Mouse (Mus musculus) cerebellum, adult 9-10 months (tissue): ENCODE measurements around the gene Prim1.
"Not testable (repeated sequence)": the region's sequence is repeated elsewhere in the genome, so short reads cannot be mapped to it uniquely, and the experiment has no call there.

Source experiments
- DNase-seq: peaks from one replicate; pipeline ENCODE4 v3.0.0; 2022

Prim1 gene

GRCm38 (mm10) chr10:128039167-128039566 lies 24.2 kb downstream of the Prim1 start:
- DNase-seq: no peak

DNA sequence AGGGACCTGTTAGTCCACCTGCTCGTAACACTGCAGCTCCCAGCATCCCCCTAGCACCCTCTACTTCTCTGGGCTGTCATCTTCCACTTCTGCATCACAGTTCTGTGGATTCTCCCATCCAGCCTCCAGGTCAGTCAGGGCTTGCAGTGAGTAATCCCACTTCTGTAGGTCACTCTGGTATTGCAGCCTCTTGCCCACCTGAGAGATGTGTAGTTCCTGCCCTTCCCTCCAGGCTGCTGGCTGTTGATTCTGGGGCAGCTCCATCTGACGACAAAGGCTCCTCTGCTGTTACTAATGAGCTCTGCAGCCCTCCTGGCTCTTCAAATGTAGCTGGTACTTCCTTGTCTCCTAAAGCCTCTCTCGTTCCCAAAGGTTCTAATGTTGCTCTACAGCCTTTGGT lies 24.9 kb downstream of the Prim1 start:
- DNase-seq: no peak

- no peak for DNase-seq
These were observed 25.3 kb downstream of the Prim1 start for GRCm38 (mm10) chr10:128040293-128040692.

DNA sequence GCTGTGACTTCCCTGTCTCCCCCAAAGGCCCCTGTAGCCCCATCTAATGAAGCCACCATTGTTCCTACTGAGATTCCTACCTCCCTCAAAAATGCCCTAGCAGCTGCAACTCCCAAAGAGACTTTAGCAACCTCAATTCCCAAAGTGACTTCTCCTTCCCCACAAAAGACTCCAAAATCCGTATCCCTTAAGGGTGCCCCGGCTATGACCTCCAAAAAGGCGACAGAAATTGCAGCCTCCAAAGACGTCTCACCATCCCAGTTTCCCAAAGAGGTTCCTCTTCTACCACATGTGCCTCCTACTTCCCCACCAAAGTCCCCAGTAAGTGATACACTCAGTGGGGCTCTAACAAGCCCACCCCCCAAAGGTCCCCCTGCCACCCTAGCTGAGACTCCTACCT lies 26.7 kb downstream of the Prim1 start:
- DNase-seq: no peak

- no peak for DNase-seq
These were observed 27.5 kb downstream of the Prim1 start for GRCm38 (mm10) chr10:128042466-128042865.

- DNase-seq: no peak
These were observed 28.3 kb downstream of the Prim1 start for GRCm38 (mm10) chr10:128043041-128043835.

GRCm38 (mm10) chr10:128048157-128048556 lies 33.2 kb downstream of the Prim1 start:
- DNase-seq: no peak

DNA sequence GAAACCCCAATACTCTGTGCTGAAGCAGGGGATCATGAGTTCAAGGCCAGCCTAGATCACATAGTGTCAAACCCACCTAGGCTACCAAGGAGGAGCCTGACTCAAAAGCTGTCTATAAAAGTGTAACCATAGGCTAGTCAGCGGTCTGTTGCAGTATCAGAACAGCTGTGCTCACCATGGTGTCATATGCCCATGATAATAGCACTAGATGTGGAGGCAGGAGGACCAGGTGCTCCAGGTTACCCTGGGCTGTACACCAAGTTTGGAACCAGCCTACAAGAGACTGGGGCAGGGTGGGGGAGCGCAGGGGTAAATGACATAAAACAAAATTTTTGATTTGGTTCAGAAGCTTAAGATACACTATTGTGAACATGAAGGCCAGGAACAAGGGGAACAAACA lies 34.8 kb downstream of the Prim1 start:
- no peak for DNase-seq

DNA sequence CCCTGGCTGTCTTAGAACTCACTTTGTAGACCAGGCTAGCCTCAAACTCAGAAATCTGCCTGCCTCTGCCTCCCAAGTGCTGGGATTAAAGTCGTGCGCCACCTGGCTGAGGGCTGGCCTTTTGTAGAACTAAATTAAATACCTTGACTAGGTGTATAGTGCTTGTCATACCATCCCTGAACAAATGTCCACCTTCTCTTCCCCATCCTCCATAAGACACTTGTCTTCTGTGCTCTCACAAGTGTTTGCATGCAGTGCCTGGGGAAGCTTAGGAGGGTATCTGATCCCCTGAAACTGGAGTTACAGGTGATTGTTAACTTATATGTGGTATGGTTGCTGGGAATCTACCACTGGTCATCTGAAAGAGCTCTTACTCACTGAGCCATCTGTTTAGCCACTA lies 35.4 kb downstream of the Prim1 start:
- no peak for DNase-seq

DNA sequence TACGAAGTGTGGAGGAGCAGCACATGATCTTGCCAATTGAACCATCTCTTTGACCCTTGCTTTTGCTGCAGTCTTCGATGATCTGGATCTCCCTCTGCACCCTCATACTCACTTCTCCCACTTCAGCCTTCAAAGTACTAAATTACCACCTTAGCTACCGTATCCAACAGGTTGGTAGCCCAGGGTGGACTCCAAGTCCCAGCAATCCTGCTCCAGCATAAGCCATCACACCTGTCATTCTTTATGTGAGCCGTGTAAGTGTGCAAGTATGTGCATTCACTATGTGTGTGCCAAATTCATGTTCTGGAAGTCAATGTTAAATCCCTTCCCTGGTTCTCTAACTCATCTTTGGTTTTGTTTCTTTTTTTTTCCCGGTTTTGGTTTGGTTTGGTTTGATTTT lies 36.6 kb downstream of the Prim1 start:
- DNase-seq: no peak

- not testable (repeated sequence) for DNase-seq
These were observed 37.2 kb downstream of the Prim1 start for GRCm38 (mm10) chr10:128052136-128052535.

GRCm38 (mm10) chr10:128053001-128053400 lies 38.0 kb downstream of the Prim1 start:
- no peak for DNase-seq

GRCm38 (mm10) chr10:128058184-128058583 lies 43.2 kb downstream of the Prim1 start:
- no peak for DNase-seq

DNA sequence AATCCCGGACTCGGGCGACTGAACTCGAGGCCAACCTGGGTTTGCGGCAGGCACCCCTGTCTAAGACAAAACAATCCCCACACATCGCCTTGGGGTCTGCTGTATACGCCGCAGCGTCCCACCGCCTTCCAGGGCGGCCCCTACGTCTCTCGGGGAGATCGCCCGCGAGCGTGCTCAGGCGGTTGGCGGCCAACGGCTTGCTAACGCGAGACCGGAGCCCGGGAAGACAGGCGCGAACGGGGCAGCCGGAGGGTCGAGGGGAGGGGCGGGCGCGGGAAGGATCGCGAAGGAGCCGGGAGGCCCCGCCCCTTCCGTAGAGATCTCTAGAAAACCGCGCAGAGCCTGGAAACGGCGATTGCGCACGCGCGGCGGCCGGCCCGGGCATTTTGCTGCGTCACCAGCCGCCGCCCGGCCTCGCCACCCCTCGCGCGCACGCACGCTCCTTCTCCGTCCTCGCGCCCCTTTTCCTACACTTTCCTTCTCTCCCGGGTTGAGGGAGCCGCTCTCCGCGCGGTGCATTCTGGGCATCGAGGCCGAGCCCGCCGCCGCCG lies 43.7 kb downstream of the Prim1 start, which contains the start of gene Ptges3:
Gene Ptges3, plus strand, starts transcription at position 354 of the 551 bp plus-strand sequence.
- DNase-seq: peak; percentile 97

DNA sequence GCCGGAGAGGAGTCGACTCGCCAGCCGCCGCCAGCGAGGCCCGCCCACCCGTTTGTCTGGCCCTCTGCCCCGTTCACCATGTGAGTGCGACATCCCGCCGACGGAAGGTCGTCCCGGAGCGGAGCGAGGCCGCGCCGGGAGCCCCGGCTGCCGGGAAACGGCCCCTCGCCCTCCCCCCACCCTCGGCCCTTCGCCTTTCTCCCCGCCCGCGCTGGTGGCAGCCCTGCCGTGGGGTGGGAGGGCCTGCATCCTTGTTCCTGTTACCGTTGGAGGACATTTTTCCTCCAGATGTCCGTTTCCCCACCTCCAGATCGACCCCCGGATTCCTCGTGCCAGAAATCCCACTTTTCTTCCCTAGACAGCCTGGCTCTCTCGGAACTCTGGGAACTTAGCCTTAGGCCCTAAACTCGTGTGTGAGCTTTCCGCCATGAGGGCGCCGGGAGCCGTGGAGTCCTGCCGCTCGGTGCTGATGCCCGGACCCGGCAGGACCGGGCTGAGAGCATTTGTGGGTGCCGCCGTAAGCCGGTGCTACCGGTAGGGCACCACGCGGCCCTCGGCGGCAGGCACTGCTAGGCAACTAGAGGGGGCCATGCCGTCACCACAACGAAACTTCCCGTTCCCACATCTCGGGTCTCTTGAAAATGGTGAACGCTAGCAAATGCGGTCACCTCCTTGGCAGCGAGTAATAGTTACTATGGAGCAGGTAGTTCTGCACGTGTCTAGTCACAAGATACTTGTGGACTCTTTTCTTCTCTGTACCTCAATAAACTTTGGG lies 44.4 kb downstream of the Prim1 start:
- no peak for DNase-seq

- no peak for DNase-seq
These were observed 46.1 kb downstream of the Prim1 start for GRCm38 (mm10) chr10:128061109-128061508.

GRCm38 (mm10) chr10:128062221-128062989 lies 47.4 kb downstream of the Prim1 start:
- no peak for DNase-seq

DNA sequence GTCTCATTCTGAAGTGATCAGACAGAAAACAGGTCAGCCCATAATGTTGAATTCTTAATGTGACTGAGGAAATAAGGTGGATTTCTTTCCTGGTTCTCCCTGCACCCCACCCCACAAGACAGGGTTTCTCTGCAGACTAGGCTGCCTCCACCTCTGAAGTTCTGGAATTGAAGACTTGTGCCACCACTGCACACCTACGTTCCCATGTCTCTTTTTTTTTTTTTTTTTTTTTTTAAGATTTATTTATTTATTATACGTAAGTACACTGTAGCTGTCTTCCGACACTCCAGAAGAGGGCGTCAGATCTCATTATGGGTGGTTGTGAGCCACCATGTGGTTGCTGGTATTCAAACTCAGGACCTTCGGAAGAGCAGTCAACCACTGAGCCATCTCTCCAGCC lies 51.1 kb downstream of the Prim1 start:
- no peak for DNase-seq

GRCm38 (mm10) chr10:128069201-128069600 lies 54.2 kb downstream of the Prim1 start:
- DNase-seq: no peak

GRCm38 (mm10) chr10:128070432-128070831 lies 55.5 kb downstream of the Prim1 start:
- not testable (repeated sequence) for DNase-seq

DNA sequence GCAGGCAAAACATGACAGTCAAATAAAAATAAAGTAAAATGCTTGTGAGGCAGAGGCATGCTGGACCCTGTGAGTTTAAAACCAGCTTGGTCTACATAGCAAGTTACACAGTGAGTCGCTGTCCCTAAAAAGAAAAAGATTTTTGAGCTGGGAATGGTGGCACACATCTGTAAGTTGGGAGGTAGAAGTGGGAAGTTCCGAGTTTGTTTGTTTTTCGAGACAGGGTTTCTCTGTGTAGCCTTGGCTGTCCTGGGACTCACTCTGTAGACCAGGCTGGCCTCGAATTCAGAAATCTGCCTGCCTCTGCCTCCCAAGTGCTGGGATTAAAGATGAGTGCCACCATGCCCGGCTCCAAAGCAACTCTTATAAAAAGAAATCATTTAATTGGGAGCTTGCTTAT lies 63.3 kb downstream of the Prim1 start:
- not testable (repeated sequence) for DNase-seq
